Mouse (Mus musculus): Measurements from ENCODE around the gene Stac2.

DNA sequence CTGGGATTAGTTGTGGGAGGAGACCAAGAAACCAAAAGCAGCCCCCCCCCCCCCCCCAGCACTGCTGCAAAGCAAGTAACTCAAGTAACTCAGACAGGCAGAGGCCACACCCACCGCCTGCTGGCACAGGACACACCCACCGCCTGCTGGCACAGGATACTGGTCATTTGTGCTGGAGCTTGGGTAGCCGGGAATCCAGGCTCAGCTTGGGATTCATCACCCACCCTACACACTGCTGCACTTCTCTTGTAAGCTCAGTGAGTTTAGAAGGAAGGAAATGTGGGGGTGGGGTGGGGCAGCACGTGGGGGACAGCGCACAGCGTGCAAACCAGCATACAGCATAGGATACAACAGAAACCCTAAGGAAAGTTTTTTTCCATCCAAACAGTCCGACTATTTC, 35.0 kb upstream of the Stac2 start:
- TF ChIP-seq GATA1 (IDR thresholded peaks at IDR 0.05; ENCODE audit: borderline replicate concordance, low read length) (no peak), FLI1 (IDR thresholded peaks at IDR 0.05; ENCODE audit: low read length) (no peak)
